Mouse (Mus musculus): ENCODE results near the gene 2610507B11Rik. TPM values are rescaled to one million over a fixed set of nuclear protein-coding genes. Genes with fewer than 3 reads are reported as not detected.
A peak's percentile ranks its signal among the peaks of the same experiment; 100 is the strongest.

2610507B11Rik gene
- polyA plus RNA-seq (2014; fragmentation: Nextera tagmentation; extraction: Ambion mirVana) = 65.4 and 94.5 TPM in 2 replicates

- Histone ChIP-seq H3K4me2 (replicated peaks; ENCODE audit: low read depth, low read length) (peak within 1 kb of the TSS; percentile 80), H3K4me3 (ENCODE audit: low read depth, low read length) (peak within 1 kb of the TSS; percentile 85), H3K27me3 (ENCODE audit: control insufficient read depth, insufficient read depth, low read length) (0 out of 2 replicates have a peak, but pooled peaks cover 2% of the 10 kb centered on the region), H3K27ac (ENCODE audit: low read depth, low read length) (peak within 1 kb of the TSS; percentile 80), H3K9me3 (ENCODE audit: control insufficient read depth, low read length) (no peaks in the 10 kb centered on the region), H3K4me1 (replicated peaks; ENCODE audit: control insufficient read depth, insufficient read depth, low read length) (no peaks in the 10 kb centered on the region), H3K9ac (ENCODE audit: low read depth, low read length) (peak within 1 kb of the TSS; percentile 79), H3K36me3 (ENCODE audit: control insufficient read depth, insufficient read depth, low read length) (peaks cover 13% of the 10 kb centered on the region)
- peak; percentile 96 for DNase-seq (ENCODE audit: low spot score)
- ATAC-seq (ENCODE audit: low FRiP score) = peak; percentile 98
- WGBS = under 1% methylated on average over 80 of the region's 115 CpGs
Measured at GRCm38 (mm10) chr11:78261380-78262352, at the start of gene 2610507B11Rik. TSS of gene 2610507B11Rik (plus strand) at chr11:78261752.

GRCm38 (mm10) chr11:78213086-78213817, 48.3 kb upstream of the 2610507B11Rik start:
- Histone ChIP-seq H3K4me3 (ENCODE audit: low read depth, low read length) (no peak overlapping the region), H3K9me3 (ENCODE audit: control insufficient read depth, low read length) (no peaks in the 10 kb centered on the region), H3K9ac (ENCODE audit: low read depth, low read length) (no peak overlapping the region), H3K27ac (ENCODE audit: low read depth, low read length) (no peak overlapping the region), H3K36me3 (ENCODE audit: control insufficient read depth, insufficient read depth, low read length) (peaks cover 40% of the 10 kb centered on the region), H3K4me1 (replicated peaks; ENCODE audit: control insufficient read depth, insufficient read depth, low read length) (no peaks in the 10 kb centered on the region), H3K4me2 (replicated peaks; ENCODE audit: low read depth, low read length) (no peak overlapping the region), H3K27me3 (ENCODE audit: control insufficient read depth, insufficient read depth, low read length) (no peaks in the 10 kb centered on the region)
- 97% methylated on average over 14 of the region's 14 CpGs for WGBS
- no peak for DNase-seq (ENCODE audit: low spot score)
- ATAC-seq (ENCODE audit: low FRiP score) = no peak

- Histone ChIP-seq H3K27me3 (ENCODE audit: control insufficient read depth, insufficient read depth, low read length) (no peaks in the 10 kb centered on the region), H3K9me3 (ENCODE audit: control insufficient read depth, low read length) (no peaks in the 10 kb centered on the region), H3K9ac (ENCODE audit: low read depth, low read length) (no peak overlapping the region), H3K27ac (ENCODE audit: low read depth, low read length) (no peak overlapping the region), H3K36me3 (ENCODE audit: control insufficient read depth, insufficient read depth, low read length) (peaks cover 34% of the 10 kb centered on the region), H3K4me3 (ENCODE audit: low read depth, low read length) (no peak overlapping the region), H3K4me2 (replicated peaks; ENCODE audit: low read depth, low read length) (no peak overlapping the region), H3K4me1 (replicated peaks; ENCODE audit: control insufficient read depth, insufficient read depth, low read length) (no peaks in the 10 kb centered on the region)
- WGBS = 91% methylated on average over 11 of the region's 11 CpGs
- no peak for ATAC-seq (ENCODE audit: low FRiP score)
- DNase-seq (ENCODE audit: low spot score) = no peak
Measured at GRCm38 (mm10) chr11:78215709-78216317, 45.7 kb upstream of the 2610507B11Rik start.

GRCm38 (mm10) chr11:78223586-78223985, 38.0 kb upstream of the 2610507B11Rik start:
- H3K4me1 ChIP-seq (replicated peaks; ENCODE audit: control insufficient read depth, insufficient read depth, low read length) = no peaks in the 10 kb centered on the region
- peaks cover 36% of the 10 kb centered on the region for H3K36me3 ChIP-seq (ENCODE audit: control insufficient read depth, insufficient read depth, low read length)
- no peak overlapping the region for H3K4me2 ChIP-seq (replicated peaks; ENCODE audit: low read depth, low read length)
- ATAC-seq (ENCODE audit: low FRiP score) (no peak), DNase-seq (ENCODE audit: low spot score) (no peak)
- no peaks in the 10 kb centered on the region for H3K27me3 ChIP-seq (ENCODE audit: control insufficient read depth, insufficient read depth, low read length)
- H3K9ac ChIP-seq (ENCODE audit: low read depth, low read length) = no peak overlapping the region
- no peak overlapping the region for H3K27ac ChIP-seq (ENCODE audit: low read depth, low read length)
- H3K9me3 ChIP-seq (ENCODE audit: control insufficient read depth, low read length) = no peaks in the 10 kb centered on the region
- WGBS = 91% methylated on average over 4 of the region's 4 CpGs
- no peak overlapping the region for H3K4me3 ChIP-seq (ENCODE audit: low read depth, low read length)

GRCm38 (mm10) chr11:78231518-78231917, 30.0 kb upstream of the 2610507B11Rik start:
- Histone ChIP-seq H3K4me2 (replicated peaks; ENCODE audit: low read depth, low read length) (no peak overlapping the region), H3K27ac (ENCODE audit: low read depth, low read length) (no peak overlapping the region), H3K9me3 (ENCODE audit: control insufficient read depth, low read length) (no peaks in the 10 kb centered on the region), H3K36me3 (ENCODE audit: control insufficient read depth, insufficient read depth, low read length) (peaks cover 18% of the 10 kb centered on the region), H3K27me3 (ENCODE audit: control insufficient read depth, insufficient read depth, low read length) (no peaks in the 10 kb centered on the region), H3K4me3 (ENCODE audit: low read depth, low read length) (no peak overlapping the region), H3K9ac (ENCODE audit: low read depth, low read length) (no peak overlapping the region), H3K4me1 (replicated peaks; ENCODE audit: control insufficient read depth, insufficient read depth, low read length) (no peaks in the 10 kb centered on the region)
- WGBS = 94% methylated on average over 6 of the region's 6 CpGs
- DNase-seq (ENCODE audit: low spot score) = no peak
- ATAC-seq (ENCODE audit: low FRiP score) = no peak

GRCm38 (mm10) chr11:78240193-78240857, 21.2 kb upstream of the 2610507B11Rik start:
- Histone ChIP-seq H3K36me3 (ENCODE audit: control insufficient read depth, insufficient read depth, low read length) (no peaks in the 10 kb centered on the region), H3K9me3 (ENCODE audit: control insufficient read depth, low read length) (no peaks in the 10 kb centered on the region), H3K4me1 (replicated peaks; ENCODE audit: control insufficient read depth, insufficient read depth, low read length) (no peaks in the 10 kb centered on the region; the same call in 1 of the 2 replicates), H3K27ac (ENCODE audit: low read depth, low read length) (no peak overlapping the region), H3K4me3 (ENCODE audit: low read depth, low read length) (no peak overlapping the region), H3K9ac (ENCODE audit: low read depth, low read length) (no peak overlapping the region), H3K27me3 (ENCODE audit: control insufficient read depth, insufficient read depth, low read length) (no peaks in the 10 kb centered on the region), H3K4me2 (replicated peaks; ENCODE audit: low read depth, low read length) (no peak overlapping the region)
- 89% methylated on average over 9 of the region's 9 CpGs for WGBS
- ATAC-seq (ENCODE audit: low FRiP score) = no peak
- no peak for DNase-seq (ENCODE audit: low spot score)

- Histone ChIP-seq H3K4me2 (replicated peaks; ENCODE audit: low read depth, low read length) (peak overlapping the region; percentile 42), H3K4me1 (replicated peaks; ENCODE audit: control insufficient read depth, insufficient read depth, low read length) (peaks cover 3% of the 10 kb centered on the region; the same call in 1 of the 2 replicates), H3K27me3 (ENCODE audit: control insufficient read depth, insufficient read depth, low read length) (no peaks in the 10 kb centered on the region), H3K27ac (ENCODE audit: low read depth, low read length) (peak overlapping the region; percentile 86; the same call in 1 of the 2 replicates), H3K9me3 (ENCODE audit: control insufficient read depth, low read length) (no peaks in the 10 kb centered on the region), H3K4me3 (ENCODE audit: low read depth, low read length) (peak overlapping the region; percentile 99), H3K9ac (ENCODE audit: low read depth, low read length) (peak overlapping the region; percentile 96), H3K36me3 (ENCODE audit: control insufficient read depth, insufficient read depth, low read length) (no peaks in the 10 kb centered on the region)
- DNase-seq (ENCODE audit: low spot score) (no peak), ATAC-seq (ENCODE audit: low FRiP score) (no peak)
- 2% methylated on average over 19 of the region's 19 CpGs for WGBS
Measured at GRCm38 (mm10) chr11:78245261-78245626, 16.3 kb upstream of the 2610507B11Rik start.
